Mouse (Mus musculus) E14TG2a.4 (cell line): ENCODE measurements around the gene Ttll8.

Source experiments
- CTCF ChIP-seq: conservative IDR thresholded peaks from 2 replicates; pipeline ENCODE4 v1.5.1; 2014; ENCODE audit warnings: low read length
- NANOG ChIP-seq: IDR thresholded peaks from 2 replicates; pipeline ENCODE4 v1.6.1; 2014; ENCODE audit warnings: borderline replicate concordance, low read length, mixed read lengths
- POU5F1 ChIP-seq: IDR thresholded peaks from 2 replicates; pipeline ENCODE4 v1.6.1; 2014; ENCODE audit warnings: low read length, borderline replicate concordance

GRCm38 (mm10) chr15:88883342-88883741 lies 70.9 kb downstream of the Ttll8 start:
- TF ChIP-seq CTCF (no peak), POU5F1 (no peak), NANOG (no peak)
